Mouse (Mus musculus): ENCODE data around the gene Olfr937.

The Olfr937 gene

GRCm38 (mm10) chr9:39064851-39065250, at the start of gene Olfr937:
TSS of gene Olfr937 (minus strand) at chr9:39064951.
- DNase-seq (ENCODE audit: low read depth), result no peak

GRCm38 (mm10) chr9:39078787-39079186, 14.0 kb upstream of the Olfr937 start, which contains the start of gene Olfr938:
TSS of gene Olfr938 (minus strand) at chr9:39078887.
- DNase-seq (ENCODE audit: low read depth), result no peak

GRCm38 (mm10) chr9:39023277-39023676, 41.5 kb downstream of the Olfr937 start, which contains the start of gene Olfr146:
TSS of gene Olfr146 (minus strand) at chr9:39023377.
- no peak for DNase-seq (ENCODE audit: low read depth)
